Mouse (Mus musculus) B cell, adult 2 months (primary cell): ENCODE measurements at regions not wholly inside any gene's neighbourhood (a gene's known extent, or its start where the extent isn't known, plus 50 kb on each side); places are given as distances from the start of the nearest gene placed in this dataset.
A peak's percentile ranks its signal among the peaks of the same experiment; 100 is the strongest.
"Not testable (repeated sequence)": the region's sequence is repeated elsewhere in the genome, so short reads cannot be mapped to it uniquely, and the experiment has no call there.

Source experiments
- DNase-seq, 2 experiments: peaks; one replicate each; pipeline ENCODE4 v3.0.0; 2022

DNA sequence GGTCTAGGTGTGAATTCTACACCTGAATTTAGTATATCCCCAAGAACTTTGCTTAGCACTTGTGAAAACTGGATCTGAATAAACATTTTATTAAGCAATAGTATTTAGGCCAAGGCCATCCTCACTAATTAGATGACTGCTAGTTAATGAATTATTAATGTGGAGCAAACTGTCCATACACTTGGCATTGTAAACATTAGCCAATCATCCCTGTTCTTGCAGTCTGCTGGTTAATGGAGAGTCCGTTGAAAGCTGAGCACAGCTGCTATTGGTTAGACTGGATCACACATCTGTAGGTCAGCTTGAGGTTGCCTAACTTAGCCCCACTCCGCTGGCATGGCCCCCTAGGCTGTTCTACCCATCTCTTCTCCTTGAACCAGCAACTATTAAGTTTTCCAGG is 826.2 kb upstream of the 4930452B06Rik start:
- no peak for DNase-seq

- no peak for DNase-seq
These were observed 822.5 kb upstream of the 4930452B06Rik start for GRCm38 (mm10) chr14:9488585-9488984.

- no peak for DNase-seq
These were observed 812.9 kb upstream of the 4930452B06Rik start for GRCm38 (mm10) chr14:9478981-9479380.

DNA sequence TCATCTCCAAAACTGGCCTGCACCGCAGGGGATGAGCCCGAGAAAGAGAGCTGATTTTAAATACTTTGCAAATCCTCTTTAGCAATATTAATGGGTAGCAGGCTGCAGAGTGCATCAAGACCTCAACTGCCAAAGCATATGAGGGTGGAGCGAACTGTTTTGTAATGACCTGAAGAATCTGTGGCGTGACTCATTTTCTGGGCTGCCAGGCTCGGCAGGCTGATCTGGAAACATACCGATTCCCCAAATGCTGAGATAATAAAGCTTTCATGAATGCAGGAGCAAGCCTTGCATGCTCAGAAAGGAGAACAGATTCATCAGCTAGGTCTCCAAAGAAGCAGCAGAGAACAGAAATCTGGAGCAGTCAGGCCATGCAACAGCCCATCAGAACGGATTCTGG is 809.1 kb upstream of the 4930452B06Rik start:
- no peak for DNase-seq

GRCm38 (mm10) chr14:9469686-9470085 is 803.6 kb upstream of the 4930452B06Rik start:
- DNase-seq, result no peak

- no peak for DNase-seq
These were observed 802.6 kb upstream of the 4930452B06Rik start for GRCm38 (mm10) chr14:9468654-9469053.

DNA sequence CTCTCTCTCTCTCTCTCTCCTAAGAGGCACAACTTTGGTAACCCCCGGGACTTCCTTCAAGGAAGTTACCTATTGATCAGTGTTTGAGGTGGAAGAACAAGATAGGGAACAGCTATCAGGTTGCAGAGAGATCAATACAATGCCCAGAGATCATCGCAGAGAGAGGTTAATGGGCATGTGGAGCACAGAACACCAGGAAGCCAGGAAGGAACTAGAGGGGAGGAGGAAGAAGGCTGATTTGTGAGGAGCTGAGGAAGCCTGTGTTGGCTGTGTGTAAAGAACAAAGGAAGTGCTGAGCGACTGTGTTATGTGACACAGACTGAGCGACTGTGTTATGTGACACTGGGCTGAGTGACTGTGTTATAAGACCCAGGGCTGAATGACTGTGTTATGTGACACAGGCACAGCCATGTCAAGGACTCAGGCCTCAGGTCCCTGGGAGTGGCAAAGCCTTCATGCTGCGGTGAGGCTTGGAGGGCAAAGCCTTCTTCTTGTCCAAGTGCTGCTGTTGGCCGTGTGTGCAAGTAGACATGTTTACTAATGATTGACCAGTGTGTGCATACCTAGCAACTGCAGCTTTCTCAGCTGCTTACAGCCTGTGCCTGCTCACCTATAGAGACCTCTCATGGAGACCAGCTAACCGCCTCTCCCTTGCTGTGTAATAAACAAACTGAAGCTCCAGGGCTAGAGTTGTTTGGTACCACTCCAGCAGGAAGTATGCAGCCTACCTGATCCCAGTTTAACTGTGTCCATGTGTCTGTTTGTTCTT is 801.8 kb upstream of the 4930452B06Rik start:
- DNase-seq, result no peak

DNA sequence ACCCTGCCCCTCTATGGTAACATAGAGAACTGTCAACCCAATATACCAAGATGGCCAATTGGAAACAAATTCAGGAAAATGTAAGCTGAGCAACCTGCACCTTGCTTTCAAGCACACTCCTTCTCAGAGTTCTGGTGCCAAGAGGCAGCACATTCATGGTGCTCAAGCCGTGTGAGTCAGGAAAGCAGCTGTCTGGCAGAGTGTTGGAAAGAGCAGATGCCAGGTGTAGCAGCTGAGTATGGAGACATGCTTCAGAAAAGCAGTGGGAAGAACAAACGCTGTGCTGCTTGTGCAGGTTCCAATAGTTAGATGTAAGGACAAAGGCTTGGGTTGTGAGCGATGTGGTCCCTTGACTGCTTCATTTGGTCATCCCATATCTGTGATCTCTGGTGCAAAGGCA is 794.0 kb upstream of the 4930452B06Rik start:
- DNase-seq, result no peak

- DNase-seq, result no peak
These were observed 792.8 kb upstream of the 4930452B06Rik start for GRCm38 (mm10) chr14:9458856-9459255.

- DNase-seq, result no peak
These were observed 791.9 kb upstream of the 4930452B06Rik start for GRCm38 (mm10) chr14:9457801-9458495.

DNA sequence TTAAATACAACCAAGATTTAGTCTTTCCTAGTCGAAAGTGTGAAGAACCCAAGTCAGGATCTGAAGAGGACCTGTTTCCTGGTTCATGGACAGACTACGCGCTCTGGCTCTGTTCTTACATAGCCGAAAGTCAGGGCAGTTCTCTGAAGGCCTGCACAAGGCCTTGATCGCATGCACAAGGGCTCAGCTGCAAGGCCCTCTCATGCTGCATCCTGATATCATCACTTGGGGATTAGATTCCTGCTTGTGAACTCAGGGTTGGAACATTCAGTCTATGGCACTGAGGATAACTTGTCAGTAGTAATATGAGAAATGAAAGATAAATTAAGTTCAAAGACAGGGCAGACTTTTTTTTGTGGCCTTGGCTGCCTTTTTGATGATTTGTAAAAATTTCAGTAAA is 789.9 kb upstream of the 4930452B06Rik start:
- DNase-seq, result no peak

GRCm38 (mm10) chr14:9449942-9450341 is 783.9 kb upstream of the 4930452B06Rik start:
- no peak for DNase-seq

DNA sequence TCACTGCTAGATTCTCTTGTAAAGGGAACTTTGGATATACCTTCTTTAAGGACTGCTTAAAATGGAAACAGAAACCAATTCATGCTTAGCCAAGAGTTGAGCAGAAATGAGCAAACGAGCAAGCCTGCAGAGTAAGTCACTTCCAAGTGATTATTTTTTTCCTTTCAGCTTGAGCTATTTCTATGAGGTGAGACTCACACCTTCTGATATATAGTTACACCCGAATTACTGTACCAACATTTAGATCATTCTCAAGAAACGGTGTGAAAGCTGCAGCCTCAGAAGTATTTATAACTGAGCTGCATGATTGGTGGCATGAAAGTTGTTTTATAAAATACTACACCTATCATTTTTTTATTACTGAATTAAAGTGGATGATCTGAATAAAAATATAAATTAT is 771.9 kb upstream of the 4930452B06Rik start:
- no peak for DNase-seq

GRCm38 (mm10) chr14:9435136-9435535 is 769.1 kb upstream of the 4930452B06Rik start:
- DNase-seq, result no peak

DNA sequence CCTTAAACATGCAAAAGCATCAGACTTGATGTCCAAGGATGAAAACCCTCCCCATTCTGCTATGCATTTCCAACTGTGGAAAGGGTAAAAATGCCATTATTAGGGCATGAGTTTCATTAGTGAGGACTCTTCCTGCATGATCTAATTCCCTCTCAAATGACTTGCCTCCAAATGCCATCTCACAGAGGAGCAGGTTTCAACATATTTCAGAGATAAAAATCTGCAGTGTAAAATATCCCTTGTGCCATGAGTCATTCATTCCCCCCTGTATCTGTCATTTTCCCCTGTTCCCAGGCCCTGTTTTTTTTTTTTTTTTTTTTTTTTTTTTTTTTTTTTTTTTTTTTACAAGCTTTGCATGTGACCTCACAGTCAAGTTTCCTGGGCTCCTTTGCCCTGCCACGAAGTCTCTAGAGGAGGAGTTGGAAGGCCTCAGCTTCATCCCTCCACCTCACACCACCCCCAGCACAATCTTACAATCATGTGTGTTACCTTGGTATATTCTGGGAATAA is 767.1 kb upstream of the 4930452B06Rik start:
- no peak for DNase-seq

DNA sequence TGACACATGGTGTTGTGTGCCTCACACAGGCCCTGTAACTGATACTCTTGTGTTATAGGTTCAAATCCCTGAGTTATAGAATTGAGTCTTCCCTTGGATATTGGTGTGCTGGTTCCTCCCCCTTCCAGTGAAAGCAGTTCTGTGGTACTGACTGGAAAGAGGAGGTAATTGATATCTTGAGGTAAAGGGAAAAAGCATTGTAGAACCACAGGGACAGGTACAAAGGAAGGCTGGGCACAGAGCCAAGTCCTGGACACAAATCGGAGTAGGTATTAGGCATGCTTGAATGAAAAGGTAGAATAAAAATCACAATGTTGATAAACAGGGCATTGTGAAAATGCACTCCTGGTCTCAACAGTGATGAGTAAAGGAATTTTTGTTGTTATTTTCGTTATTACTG is 765.8 kb upstream of the 4930452B06Rik start:
- no peak for DNase-seq

- peak in 1 of 2 experiments; percentile 8 for DNase-seq
These were observed 745.9 kb upstream of the 4930452B06Rik start for GRCm38 (mm10) chr14:9411822-9412403.

- DNase-seq, result no peak
These were observed 737.6 kb upstream of the 4930452B06Rik start for GRCm38 (mm10) chr14:9403688-9404087.

DNA sequence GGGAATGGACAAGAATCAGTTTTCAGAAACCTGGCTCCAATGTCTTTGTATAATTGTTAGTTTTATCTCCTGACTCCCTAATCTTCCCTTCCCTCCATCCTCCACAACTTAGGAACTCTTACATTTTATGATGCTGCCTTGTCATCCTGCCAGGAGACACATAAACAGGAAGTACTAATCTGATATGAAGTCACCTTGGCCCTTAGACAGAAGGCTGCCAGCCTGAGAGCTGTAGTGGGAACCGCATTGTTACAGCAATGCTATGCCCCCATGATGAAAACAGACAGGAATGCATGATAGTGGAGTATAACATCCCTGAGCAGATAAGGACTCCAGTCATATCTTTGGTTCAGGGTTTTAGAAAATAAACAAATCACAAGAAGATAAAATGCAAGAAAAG is 734.8 kb upstream of the 4930452B06Rik start:
- no peak for DNase-seq

- DNase-seq, result peak; percentile 56 to 57
These were observed 727.3 kb upstream of the 4930452B06Rik start for GRCm38 (mm10) chr14:9393271-9393771.

GRCm38 (mm10) chr14:9389878-9390536 is 724.0 kb upstream of the 4930452B06Rik start:
- DNase-seq, result not testable (repeated sequence)

- no peak for DNase-seq
These were observed 723.1 kb upstream of the 4930452B06Rik start for GRCm38 (mm10) chr14:9389180-9389579.
